Mouse (Mus musculus) embryo, embryonic 11 days (tissue): Measurements from ENCODE around the gene Hoxb4.

Experiments used
- DNase-seq: peaks from one replicate; pipeline ENCODE4 v3.0.0-alpha.2; 2015

Gene Hoxb4

DNA sequence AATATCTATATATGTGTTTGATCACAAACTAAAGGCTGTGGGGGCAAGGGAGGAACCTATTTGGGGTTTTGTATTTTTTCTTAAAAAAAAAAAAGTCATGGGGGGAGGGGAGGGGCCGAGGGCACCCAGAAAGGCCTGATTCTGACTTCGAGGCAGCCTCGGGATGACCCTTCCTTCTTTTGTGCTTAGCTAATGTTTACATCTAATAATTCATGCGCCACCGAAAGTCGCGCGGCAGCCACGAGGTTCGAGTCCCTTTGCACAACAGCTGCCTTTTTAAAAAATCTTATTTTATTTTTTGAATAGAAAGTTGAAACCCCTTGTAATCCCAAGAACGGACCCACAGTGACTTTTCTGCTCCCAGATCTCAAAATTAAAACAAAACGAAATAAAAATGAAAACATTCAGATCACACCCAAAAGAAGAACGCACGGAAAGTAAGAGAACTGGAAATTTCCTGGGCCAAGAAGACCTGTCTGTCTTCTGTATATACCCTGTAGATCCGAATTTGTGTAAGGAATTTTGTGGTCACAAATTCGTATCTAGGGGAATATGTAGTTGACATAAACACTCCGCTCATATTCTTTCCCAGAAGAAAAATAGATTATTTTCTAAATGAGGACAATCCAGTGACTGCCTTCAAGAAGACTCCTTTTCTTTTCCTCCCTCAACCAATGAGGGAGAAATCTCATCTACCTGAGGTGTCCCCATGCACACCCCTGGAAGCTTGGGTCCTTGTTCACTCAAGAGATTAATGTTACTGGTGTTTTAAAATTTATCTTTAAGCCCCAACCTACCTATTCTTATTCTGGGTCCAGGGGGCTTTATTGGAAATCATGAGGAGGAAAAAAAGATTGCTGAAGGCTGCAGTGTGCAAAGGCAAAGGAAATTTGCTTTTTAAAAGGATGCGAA lies 1.1 kb upstream of the Hoxb4 start:
- no peak for DNase-seq

DNA sequence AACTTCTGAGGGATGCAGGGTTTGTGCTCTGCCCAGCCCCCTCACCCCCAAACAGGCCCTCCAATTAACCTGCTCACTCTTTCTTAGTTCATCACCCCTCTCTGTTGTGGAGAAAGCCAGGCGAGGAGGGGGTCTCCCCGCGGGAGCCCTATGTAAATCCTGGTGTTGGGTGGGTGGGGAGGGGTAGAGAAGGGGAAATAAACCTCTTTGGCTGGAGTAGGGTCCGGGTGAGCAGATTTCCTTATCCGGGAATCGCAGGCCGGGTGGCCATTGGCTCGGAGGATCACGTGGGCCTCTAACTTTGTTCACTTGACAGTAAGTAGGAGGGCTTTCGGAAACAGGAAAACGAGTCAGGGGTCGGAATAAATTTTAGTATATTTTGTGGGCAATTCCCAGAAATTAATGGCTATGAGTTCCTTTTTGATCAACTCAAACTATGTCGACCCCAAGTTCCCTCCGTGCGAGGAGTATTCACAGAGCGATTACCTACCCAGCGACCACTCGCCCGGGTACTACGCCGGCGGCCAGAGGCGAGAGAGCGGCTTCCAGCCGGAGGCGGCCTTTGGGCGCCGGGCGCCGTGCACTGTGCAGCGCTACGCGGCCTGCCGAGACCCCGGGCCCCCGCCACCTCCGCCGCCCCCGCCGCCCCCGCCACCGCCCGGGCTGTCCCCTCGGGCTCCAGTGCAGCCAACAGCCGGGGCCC lies 452 bp downstream of the Hoxb4 start:
- peak; percentile 91 for DNase-seq

DNA sequence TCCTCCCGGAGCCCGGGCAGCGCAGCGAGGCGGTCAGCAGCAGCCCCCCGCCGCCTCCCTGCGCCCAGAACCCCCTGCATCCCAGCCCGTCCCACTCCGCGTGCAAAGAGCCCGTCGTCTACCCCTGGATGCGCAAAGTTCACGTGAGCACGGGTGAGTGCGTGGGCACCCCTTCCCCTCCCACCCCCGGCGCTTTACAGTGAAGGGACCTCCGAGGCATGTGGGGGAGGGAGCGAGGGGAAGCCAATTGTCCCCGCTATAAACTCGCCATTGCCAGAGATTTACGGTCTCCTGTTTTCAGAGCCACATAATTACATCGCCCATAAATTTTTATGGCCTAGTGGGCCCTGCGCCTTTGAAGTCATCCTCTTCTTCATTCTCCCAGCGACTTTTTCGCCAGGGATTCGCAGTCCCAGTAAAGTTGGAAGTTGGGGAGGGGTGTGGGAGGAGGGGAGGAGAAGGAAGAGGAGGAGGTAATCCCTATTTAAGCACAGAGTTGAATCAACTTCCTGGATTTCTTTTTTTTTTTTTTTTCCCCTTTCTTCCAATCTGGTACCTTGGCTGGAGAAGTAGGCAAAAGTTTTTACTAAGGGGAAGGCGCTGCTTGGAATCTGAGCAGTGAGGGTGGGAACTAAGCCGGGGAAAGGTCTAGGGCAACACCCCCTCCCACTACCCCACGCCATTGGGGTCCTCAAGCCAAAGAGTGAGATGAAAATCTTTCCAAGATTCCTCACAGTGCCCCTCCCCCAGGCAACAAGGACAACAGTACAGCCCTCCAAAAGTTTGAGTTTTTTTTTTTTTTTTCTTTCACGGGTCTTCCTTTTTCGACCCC lies 1.2 kb downstream of the Hoxb4 start:
- peak; percentile 85 for DNase-seq

DNA sequence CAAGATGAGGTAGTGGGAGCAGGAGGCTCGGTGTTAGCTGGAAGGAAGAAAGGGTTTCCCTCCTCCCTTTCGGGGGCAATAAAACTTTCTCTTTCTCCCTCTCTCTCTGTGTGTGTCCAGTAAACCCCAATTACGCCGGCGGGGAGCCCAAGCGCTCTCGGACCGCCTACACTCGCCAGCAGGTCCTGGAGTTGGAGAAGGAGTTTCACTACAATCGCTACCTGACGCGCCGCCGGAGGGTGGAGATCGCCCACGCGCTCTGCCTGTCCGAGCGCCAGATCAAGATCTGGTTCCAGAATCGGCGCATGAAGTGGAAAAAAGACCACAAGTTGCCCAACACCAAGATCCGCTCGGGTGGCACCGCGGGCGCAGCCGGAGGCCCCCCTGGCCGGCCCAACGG lies 1.8 kb downstream of the Hoxb4 start:
- DNase-seq, result no peak

DNA sequence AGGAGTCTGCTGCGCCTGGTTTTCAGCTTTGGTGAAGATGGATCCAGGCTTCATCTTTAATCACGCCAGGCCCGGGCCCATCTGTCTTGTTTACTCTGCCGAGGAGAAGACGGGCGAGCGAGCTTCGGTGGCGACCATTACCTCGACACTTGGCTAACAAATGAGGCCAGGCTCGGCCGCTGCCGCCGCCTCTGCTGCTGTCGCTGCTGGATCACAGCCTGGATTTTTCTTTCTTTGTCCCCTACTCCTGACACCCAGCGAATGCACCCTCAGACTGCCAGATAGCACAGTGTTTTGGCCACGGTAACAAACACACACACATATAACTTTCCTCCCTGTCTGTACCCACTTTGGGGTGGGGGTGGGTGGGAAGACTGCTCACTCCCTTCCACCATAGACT lies 2.6 kb downstream of the Hoxb4 start:
- no peak for DNase-seq

DNA sequence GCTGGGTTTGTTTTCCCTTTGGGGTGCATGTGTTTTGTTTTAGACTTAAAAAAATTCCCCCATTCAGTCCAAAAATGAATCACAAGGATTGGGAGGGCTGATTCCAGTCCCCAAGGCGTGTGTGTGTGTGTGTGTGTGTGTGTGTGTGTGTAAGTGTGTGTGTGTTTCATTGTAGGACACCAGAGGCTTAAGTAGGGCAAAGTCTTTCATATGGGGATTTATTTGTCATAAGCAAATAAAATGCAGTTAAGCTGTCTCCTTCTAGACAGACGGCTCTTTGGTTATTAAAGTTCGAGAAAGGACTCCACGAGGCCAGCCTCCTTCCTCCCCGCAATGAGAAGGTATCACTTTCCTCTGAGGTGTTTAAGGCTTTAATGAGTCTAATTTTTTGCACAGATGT lies 3.8 kb downstream of the Hoxb4 start:
- no peak for DNase-seq

DNA sequence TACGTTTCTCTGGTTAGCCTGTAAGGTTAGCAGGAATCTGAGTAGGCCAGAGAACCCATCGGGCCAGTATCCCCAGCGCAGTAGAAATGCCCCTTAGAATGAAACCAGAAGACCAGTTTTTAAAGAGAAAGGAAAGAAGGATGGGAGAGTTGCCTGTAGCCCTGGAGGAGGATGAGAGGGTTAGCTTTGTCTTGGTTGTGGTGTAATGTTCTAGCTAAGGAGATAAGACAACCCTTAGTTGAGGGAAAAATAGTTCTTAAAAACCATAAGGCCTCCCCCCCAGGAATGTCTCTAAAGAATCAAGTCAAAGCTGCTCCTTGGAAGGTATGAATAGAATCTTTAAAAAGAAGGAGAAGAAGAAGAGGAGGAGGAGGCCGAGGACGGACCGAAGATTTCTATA lies 4.7 kb downstream of the Hoxb4 start:
- DNase-seq, result no peak

DNA sequence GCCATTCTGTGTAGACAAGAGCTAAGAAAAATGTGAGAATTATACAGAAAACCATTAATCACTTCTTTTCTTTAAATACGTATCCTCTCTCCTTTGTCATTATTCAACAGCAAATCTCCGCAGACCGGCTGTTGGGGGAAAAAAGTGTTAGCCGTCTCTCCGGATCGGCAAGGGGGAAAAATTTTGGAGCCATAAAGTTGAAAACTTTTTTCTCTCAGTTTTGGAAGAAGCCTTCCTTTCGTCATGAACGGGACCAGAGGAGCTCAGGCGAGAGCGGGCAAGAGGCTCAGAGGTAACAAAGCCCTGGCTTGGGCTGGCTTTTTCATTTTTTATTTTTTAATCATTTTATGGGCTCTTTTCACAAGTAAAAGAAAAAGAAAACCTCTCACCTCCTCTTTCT lies 5.1 kb downstream of the Hoxb4 start, which contains the start of gene Hoxb3:
Hoxb3 (plus strand) TSS at position 173 of the 400 bp plus-strand sequence.
- no peak for DNase-seq

DNA sequence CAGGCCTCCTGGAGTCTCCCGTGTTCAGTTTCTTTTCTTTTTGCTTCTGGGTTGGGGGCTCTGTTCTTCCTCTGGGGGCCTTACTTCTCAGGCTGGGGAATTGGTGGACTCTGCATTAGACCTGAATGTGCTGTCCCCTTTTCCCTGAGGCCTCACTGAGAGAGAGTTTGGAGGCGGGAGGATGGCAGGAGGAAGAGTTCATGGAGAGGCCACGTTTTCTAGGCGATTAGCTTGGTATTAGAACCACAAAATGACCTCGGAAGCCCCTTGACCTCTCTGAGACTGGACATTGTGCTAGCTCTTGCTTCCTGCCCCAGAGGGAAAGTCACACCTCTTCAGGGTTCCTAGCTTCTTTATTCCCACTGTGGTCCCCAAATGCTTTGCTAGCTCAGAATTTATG lies 6.1 kb downstream of the Hoxb4 start:
- peak; percentile 76 for DNase-seq

DNA sequence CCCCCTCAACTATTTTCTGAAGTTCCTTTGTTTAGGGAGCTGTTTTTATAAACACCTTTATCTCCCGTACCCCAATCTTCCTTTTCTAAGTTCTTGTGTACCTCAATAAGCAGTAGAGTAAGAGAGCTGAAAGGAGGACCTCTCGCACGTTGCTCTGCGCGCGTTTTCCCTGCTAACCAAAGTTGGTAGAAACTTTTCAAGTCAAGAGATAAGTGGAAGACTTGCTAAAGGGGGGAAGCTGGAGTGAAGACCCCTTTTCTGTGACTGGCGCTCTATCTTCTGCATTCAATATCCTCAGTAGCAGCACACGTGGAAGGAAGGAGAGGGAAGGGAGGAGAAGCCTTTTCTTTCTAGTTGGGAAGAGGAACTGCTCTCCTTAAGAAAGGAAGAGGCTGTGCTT lies 6.9 kb downstream of the Hoxb4 start:
- DNase-seq, result no peak

DNA sequence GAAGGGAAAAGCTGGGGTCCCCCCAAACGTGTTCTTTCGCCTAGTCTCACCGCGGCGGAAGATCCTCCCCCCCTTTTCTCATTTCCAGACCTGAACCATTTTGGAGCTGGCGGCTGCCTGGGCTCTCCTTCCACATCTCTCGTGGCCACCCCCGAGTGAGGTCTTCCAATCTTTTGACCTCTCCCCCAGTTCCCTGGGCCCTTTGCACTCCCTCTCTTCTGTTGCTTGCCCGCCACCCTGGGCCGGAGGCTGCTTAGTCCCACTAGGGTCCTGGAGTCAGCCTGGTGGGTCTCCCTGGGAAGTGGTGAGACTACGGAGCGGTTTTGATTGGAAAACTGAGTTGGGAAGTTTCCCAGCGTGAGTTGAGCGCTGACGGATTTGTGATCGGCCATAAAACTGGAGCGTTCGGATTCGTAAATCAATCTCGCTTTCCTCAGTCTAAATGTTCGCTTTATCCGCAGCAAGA lies 7.7 kb downstream of the Hoxb4 start:
- peak; percentile 78 for DNase-seq

DNA sequence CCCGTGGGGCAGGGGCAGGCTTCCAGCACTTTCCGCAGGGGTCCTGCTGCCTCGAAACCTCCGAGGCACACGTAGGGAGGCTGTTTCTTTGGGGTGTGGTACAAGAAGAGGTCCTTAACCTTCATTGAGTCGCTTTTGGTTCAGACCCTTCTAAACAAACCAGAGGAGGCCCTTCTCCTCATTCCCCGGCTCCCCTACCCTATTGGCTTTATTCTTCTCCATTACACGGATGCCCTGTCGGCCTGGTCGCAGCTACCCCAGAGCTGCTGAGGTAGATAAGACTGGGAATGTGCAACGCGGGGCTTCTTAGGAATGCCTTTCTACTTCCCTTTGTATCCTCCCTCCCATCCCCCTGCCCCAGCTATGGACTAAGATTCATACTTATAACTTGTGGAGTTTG lies 8.6 kb downstream of the Hoxb4 start:
- DNase-seq, result no peak

DNA sequence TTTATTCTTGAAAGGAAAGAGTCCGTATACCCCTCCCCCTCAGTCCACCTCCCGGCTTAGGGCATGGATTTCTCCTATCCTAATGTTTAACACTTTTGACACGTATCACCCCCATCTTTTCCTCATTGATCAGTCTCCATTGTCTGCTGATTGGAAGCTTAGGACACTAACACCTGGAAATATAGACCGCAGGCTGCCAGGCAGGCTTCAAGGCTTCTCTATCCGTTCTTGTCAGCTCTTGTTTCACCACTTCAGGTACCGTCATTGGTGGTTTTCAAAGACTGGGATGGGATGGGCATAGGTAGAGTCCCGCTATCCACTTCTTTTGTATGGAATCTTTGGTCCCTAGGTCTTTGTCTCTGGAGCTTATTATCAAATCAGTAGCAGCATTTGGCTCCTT lies 9.1 kb downstream of the Hoxb4 start:
- DNase-seq, result no peak

DNA sequence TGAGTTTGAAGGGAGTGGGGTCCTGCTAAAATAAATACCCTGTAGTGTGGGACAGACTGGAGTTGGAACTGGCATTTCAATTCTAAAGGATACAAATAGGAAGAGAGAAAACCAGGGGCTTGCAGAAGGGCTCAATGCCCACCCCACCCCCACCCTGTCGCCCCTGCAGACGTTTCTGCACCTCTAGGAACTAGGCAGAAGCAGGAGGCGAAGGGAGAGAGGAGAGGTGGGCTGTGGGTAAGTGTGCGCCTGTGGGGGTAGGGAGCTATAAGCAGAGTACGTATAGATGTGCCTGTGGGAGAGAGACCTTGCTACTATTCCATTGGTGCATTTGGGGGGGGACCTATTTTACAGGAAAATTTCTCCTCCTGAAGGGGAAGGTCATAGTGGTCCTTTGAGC lies 9.7 kb downstream of the Hoxb4 start:
- DNase-seq, result no peak

DNA sequence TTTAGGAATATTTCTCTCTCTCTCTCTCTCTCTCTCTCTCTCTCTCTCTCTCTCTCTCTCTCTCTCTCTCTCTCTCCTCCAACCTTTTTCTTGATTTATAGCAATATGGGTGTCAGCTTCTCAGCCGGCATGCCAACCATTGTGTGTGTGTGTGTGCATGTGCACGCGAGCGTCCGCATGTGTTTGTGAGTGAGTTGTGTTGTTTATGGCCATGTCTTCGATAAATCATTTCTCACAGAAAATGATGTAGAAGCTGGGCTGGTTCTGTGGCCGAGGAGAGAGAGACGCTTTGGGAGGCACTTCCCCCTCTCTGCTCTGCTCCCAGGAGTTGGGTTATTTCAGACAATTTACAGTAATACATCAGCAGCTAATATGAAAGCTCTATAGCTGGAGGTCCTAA lies 10.5 kb downstream of the Hoxb4 start:
- DNase-seq, result no peak

DNA sequence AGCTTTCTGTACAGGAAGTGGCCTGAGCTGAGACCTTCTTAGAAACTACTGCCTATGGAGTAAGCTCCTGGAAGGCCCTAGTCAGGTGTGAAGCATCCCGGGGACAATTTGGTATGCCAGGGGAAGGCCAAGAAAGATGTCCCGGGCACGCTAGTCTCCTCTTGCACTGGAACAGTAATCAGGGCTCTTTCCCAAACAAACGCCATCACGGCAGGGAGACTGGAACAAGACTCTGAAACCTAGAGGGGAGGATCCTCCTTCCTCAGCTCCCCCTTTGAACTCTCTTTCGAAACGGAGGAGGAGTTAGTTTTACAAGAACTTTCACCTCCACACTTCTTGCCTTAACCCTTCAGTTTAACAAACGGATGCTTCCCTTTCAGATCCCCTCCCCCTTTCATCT lies 14.0 kb downstream of the Hoxb4 start:
- DNase-seq, result no peak

DNA sequence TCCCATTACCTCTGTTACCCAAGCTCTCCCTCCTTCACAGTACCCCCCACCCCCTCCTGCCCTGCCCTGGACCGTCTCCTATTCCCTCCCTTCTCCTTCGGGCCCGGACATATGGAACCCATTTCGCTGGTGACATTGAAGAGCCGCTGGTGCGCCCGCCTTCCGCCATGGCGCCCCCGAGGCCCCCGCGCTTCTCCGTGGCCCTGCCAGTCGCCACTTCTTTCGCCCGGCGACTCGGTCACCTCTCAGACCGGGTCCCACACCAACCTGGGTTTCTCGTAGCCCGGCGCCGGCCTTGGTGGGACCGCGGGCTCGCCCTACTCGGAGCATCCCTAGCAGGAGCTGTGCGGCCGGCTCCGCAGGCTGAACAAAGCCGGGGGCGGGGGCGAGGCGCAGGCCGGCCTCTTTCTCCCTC lies 14.6 kb downstream of the Hoxb4 start:
- DNase-seq, result peak; percentile 76

DNA sequence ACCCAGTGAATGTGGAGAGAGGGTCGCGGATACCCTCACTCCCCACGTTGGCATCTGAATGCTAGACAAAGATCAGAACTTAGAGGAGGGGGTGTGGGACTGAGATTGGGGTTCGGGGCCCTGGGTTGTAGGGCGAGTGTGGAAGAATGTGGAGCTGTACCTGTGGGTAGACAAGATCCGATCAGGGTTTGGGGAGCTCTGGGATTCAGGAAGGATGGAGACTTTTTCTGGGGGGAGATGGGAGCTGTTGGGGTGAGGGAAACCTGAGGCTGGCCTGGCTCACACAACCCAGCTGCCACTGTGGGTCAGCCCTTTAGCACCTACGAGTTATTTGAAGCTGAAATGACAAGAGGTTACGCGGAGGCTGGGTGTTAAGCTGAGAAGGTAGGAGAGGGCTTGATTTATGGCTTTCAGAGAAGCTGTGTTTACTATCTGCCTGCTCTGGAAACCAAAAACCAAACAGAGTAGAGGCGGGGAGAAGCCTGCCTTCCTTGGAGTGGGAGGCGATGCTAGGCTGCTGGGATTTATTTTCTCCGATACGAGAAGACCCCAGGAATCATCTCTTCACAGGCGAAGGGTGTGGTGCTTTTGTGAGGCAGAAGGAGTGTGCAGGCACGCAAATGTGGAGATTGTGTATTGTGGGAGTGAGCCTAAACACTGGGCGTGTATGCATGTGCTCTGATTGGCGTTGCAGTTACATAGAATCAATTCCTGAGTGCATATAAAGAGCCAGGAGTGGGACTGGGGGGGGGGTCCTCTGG lies 15.4 kb downstream of the Hoxb4 start:
- DNase-seq, result no peak

DNA sequence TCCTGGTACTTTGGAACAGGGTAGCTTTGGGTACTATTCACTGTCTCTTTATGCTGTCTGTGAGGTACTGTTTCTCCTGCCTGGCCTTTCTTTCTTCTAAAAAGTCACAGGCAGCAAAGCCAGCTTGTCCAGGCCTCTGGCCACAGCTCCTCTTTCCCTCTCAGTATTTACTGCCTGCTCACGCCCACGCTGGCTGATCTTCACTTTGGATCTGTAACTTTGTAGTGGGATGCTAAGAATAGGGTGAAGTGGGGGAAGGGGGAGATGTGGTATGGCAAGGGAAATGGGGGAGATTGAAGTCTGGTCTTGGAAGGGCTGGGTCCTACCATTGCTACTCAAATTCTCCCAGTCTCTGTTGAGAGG lies 15.9 kb downstream of the Hoxb4 start:
- no peak for DNase-seq

DNA sequence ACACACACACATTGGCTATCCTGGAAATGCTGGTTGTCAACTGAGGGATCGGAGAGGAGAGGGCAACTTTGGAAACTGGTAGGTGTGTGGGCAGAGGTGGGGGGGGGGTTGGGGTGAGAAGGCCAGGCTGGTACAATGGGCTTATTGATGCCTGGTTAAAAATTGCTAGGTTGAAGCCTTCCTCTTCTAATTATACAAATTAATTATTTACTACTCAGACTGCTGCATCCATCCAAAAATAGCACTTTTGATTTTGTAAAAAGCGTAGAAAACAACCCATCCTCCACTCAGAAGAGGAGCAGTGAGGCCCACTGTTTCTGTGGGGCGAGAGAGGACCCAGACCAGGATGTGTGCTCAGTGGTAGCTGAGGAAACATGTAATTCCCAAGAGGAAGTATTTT lies 16.9 kb downstream of the Hoxb4 start:
- DNase-seq, result no peak

DNA sequence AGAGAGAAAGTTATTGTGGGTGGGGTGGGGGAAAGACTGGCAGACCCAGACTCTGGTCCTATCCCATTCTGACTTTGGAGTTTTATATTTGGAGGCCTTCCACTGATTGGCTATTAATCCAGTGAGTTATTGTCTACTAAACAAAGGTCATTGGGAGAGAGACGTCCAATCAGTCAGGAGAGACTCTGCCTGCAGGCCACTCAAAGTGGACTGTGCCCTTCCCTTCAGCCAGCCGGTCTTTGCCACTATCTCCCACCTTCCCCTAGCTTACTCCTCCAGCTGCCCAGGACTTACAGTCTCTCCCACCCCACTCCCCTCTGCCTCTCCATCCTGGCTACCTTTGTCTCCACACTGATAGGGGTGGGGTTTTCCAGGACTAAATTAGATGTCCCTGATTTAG lies 18.5 kb downstream of the Hoxb4 start:
- no peak for DNase-seq

DNA sequence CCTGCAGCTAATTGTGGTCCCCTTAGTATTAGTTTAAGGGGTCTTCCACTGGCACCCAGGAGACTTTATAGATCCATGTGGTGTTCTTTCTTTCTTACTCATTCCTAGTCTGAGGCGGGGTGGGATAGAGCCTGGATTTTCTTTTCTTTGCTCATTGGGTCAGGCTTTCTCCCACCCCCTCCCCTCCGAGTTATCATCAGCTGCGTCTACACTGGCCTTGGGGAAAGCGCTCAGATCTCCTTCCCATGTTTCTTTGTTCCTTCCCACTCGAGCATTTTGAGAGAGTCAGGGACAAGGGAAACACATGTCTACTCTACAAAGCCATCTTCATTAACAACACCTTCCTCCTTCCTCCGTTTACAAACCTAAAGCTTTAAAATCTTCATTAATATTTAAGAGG lies 19.0 kb downstream of the Hoxb4 start:
- no peak for DNase-seq
